Mouse (Mus musculus) thymus, postnatal 36 days (tissue): ENCODE measurements around the gene Hist1h2bp.
"Not testable (repeated sequence)": the region's sequence is repeated elsewhere in the genome, so short reads cannot be mapped to it uniquely, and the experiment has no call there.

ENCODE experiments used
- DNase-seq, 2 experiments: peaks; one replicate each; pipeline ENCODE4 v3.0.0; 2022; ENCODE audit warnings: mixed read lengths in 2 of 2

The Hist1h2bp gene

DNA sequence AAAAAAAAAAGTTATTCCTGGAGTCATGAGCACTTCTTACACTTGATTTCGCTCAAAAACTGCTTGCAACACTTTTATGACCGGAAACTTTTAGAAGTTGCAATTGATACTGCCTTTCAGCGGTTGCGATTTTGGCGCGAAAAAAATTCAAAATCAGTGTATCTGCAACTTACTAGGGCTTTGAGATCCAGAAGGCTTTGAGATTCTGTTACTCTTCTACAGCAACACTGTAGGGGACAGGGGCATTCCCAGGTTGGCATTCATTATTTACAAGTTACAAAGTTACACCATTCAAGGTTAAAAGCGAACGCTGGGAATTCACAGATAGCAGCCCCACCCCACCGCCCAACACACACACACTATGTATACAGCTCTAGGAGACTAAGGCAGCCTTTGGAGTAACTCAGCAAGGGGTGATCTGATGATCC is 3.5 kb upstream of the Hist1h2bp start:
- peak; percentile 31 to 41 for DNase-seq

DNA sequence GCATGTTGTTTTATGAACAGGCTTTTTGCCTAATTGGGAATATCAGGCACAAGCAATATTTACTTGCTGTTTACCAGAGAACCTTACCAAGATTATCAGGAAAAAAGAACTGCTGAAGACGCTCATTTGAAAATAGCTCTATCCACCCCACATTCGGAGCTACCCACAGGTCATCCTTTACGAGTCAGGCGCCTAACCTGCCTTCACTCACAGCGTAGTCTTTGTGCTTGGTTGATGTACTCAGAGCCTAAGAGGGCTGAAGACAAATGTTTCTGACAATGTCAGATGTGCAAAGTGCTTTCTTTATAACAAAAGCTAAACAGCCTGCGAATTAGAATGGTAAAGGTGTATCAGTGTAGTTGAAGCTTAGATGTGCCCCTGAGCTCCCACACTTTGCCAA is 3.0 kb upstream of the Hist1h2bp start:
- no peak for DNase-seq

DNA sequence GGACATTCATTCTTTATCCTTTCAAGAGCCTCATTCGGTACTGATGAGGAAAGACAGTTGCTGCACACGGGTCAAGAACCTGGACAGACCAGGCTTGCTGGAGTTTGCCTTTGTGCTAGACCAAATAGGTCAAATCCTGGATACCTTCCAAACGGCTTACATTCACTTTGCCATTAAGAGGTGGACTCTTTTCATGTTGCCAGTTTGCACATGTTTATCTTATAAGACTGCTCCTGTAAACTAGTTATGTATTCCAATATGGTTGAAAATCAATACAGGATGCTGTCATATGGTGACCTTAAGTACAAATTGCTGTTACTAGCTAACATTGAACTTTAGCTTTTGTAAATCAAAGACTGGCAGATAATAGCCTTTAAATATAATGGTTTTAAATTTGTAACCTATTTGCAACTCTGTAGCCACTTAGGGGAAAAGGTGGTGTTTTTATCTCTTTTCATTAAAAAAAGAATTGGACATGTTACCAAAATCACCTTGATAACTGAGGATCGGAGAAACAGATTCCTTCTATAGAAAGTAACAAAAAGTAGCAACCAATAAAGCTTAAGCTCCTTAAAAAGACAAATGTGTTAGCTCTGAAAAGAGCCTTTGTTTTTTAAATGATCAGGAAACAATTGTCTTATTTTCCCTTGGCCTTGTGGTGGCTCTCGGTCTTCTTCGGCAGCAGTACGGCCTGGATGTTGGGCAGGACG is 917 bp upstream of the Hist1h2bp start:
- DNase-seq, result no peak

DNA sequence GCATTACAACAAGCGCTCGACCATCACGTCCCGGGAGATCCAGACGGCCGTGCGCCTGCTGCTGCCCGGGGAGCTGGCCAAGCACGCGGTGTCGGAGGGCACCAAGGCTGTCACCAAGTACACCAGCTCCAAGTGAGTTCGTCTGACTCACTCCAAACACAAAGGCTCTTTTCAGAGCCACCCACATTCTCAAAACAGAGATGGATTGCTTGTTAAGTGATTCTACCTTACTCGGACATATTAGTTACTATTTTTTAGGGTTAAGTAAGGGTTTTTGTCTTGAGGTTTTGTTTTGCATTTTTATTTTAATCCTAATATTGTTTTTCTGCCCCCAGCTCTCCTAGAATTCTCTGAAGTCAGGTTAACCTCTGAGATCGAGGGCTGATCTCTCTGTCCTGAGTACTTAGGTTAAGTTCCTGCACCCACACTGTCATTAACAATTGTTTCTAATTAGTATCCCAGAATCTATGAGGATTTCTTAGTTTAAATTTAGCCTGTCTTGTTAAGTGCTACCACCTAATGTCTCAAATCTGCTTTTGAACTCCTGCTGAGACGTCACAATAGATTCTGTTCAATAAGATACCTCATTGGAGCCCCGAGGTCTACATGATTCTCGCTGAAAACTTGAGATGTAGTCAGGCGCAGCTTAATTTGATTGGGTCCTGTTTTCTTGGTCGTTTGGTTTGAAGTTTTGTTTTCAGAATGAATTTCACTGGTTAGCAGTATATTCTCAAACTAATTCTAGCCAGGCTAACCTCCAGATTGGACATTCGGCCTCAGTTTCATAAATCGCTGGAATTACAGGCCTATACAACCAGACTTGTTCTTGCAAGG is 716 bp downstream of the Hist1h2bp start:
- DNase-seq, result no peak

DNA sequence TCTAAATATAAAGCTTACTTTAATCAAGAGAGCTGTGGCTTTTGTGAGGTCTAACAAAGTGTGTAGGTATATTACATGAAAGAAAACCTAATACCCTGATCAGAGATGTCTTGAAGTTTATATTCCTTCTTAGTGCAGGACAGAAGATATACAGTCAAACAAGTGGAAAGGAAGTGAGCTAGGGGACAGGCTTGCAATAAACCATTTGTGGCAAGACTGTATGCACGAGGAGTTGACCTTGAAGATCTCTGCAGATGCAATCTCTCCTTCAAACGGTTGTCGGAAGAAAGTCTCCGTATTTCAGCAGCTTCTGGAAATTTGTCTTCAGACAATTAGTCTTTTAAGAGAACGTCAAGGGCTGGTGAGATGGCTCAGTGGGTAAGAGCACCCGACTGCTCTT is 2.7 kb downstream of the Hist1h2bp start:
- DNase-seq, result no peak

DNA sequence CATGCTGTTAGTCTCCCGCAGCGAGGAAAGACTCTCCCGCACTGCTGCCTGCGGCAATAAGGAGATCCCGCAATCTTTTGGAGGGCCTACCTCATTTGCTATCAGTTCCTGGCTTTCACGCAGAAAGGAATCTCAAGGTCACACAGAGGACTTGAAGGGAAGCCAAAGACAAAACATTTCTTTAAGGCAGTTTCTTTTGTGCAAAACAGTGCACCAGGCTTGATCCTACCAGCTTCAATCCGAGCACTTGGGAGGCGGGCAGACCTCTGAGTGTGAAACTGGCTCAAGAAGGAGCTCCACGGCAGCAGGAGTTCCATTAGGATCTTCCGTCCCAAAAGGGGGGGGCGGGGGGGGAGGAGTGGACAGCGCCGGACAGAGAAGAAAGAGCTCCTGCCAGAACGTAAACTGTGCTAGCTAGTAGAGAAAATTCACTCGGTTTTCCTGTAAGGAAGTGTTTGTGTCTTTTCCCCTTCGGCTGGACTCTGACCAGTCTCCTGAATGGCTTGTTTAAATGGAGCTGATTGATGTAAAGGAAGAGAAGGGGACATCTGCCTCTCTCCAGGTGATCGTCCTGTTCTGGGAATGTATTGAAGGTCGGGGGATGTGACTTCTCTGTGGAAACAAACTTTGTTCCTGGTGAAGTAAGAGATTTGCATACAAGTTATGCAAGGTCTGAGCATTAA is 3.5 kb downstream of the Hist1h2bp start:
- DNase-seq, result no peak

DNA sequence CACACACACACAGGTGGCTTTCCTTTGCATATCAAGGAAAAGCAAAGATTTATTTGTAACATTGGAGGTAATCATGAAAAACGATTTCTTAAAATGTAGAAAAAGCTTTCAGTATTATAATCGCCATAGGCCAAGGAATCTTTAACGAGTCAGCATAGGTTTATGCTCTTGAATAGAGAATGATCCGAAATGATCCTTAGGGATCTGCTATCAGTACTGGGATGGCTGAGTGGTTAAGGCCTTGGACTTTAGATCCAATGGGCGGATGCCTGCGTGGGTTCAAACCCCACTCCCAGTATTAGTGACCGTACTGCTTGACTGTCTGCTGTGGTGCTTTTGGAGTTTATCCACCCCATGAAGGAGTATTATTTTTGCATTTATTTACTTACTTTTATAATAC is 8.3 kb downstream of the Hist1h2bp start:
- no peak for DNase-seq

DNA sequence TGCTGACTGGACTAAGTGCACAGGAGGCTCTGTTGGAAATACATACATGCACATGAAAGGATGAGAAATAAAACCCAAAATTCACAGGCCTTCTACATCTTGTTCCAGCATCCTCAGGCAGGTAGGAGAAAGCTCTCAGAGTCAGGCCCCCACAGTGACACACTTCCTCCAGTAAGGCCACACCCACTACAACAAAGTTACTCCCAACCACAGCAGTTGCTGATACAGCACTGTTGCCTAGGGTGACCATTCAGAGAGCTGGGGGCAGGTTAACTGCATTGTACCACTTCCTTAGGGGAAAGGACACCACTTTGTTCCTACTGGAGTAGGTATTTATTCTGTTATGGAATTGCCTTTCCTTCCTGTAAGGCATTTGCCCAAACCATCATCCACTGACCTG is 9.9 kb downstream of the Hist1h2bp start:
- DNase-seq, result not testable (repeated sequence)

DNA sequence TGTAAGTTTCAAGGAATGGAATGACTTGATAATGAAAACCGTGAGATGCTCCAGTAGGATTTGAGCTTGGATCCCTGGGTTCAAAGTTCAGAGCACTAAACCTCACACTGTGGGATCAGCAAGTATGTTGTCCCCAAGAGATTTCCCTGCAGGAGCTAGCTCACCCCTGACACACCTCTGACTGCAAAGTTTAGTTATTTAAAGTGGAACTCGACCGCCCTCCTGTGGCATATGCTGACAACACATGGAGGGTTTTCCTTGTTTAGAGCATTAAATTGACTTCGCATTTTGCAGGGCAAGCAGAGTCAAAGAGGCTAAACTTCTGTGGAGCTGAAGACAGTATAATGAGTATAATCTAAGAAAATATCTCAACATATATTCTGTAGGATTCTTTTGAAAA is 15.8 kb downstream of the Hist1h2bp start:
- DNase-seq, result not testable (repeated sequence)

DNA sequence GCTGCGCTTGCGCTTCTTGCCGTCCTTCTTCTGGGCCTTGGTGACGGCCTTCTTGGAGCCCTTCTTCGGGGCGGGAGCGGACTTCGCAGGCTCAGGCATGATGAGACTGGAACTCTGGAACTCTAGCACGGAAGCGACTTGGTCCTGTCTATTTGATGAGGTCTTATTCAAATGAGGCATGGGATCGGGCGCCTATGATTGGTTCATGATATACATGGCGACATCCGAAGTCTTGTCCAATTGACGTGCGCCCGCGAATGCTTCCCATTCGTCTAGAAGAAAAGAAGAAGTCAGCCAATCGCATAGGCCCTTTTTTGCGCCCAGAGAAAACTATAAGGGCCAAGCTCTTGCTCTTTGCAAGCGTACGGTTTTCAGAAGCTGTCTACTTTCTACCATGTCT is 22.8 kb downstream of the Hist1h2bp start, which contains the start of the genes Hist1h2bq and Hist1h2ao:
Gene Hist1h2bq, minus strand, starts transcription at position 125 of the 400 bp plus-strand sequence.
Gene Hist1h2ao, plus strand, starts transcription at position 393 of the 400 bp plus-strand sequence.
- DNase-seq, result not testable (repeated sequence)

DNA sequence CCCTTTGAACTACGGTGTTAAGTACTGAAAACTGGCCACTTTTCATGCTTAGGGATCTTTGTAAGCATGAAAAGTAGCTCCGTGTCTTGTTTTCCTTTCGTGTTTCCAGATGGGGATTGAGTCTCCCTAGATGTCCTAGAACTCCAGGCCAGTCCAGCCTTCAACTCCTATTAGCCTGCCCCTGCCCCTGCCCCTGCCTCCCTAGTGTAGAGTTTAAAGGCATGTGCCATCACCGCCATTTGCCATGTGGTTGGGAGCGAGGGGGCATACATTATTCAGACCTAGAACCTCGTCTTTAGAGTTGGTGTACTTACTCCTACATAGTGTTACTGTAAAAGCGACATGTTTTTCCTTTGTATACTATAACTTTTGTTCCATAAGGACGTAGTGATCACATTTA is 23.8 kb downstream of the Hist1h2bp start:
- not testable (repeated sequence) for DNase-seq

DNA sequence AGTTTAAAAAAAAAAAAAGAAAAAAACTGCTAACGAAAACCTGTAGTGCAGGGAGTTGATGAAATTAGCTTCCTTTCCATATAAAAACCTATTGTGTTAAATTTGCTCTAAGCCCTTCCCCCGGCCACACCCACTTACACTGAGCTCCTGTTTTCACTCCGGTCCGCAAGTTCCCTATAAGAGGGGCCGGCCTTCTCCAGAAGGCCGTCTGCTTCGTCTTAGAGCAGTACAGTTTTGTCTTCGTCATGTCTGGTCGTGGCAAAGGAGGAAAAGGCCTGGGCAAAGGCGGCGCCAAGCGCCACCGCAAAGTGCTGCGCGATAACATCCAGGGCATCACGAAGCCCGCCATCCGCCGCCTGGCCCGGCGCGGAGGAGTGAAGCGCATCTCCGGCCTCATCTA is 24.3 kb downstream of the Hist1h2bp start, which contains the start of gene Hist1h4m:
Gene Hist1h4m, plus strand, starts transcription at position 208 of the 400 bp plus-strand sequence.
- DNase-seq, result peak; percentile 51 to 64

DNA sequence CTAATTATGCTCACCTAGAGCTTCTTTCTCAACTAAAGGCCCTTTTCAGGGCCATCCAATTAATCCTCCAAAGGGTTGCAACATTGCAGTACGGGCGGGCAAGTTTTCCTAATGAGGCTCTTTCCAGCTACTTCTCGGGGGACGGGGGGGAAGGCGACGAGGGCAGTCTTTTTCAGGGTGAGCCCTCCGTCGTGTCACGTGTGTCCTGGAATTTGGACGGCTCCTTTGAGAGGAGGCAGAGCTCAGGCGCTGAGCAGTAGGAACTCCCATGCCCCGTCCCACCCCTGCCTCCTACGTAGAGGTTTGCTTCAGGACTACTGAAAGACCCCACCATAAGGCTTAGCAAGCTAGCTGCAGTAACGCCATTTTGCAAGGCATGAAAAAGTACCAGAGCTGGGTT is 24.8 kb downstream of the Hist1h2bp start:
- DNase-seq, result peak; percentile 5 to 22

DNA sequence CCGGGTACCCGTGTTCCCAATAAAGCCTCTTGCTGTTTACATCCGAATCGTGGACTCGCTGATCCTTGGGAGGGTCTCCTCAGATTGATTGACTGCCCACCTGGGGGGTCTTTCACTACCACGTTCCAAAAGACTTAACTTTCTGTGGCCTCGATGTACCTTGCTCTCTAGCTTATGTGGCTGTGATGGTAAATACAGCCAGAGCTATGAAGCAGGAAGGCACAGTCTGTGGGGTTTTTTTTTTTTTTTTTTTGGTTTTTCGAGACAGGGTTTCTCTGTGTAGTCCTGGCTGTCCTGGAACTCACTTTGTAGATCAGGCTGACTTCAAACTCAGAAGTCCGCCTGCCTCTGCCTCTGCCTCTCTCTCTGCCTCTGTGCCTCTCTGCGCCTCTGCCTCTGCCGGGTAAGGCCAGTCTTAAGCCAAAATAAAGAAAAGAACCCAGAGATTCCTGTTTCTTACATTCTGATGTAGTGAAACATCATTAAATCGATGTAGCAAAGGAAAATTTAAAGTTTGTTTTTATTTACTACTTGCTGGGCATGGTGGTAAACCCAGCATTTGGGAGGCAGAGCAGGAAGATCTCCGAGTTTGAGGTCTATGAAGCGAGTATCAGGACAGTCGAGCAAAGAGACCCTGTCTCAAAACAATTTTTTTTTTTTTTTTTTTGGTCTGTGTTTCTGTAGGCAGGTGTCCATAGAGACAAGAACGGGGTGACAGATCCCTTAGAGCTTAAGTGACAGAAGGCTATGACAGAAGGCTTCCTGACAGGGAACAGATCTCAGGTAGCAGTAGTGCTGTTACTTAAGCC is 33.0 kb downstream of the Hist1h2bp start:
- not testable (repeated sequence) for DNase-seq

DNA sequence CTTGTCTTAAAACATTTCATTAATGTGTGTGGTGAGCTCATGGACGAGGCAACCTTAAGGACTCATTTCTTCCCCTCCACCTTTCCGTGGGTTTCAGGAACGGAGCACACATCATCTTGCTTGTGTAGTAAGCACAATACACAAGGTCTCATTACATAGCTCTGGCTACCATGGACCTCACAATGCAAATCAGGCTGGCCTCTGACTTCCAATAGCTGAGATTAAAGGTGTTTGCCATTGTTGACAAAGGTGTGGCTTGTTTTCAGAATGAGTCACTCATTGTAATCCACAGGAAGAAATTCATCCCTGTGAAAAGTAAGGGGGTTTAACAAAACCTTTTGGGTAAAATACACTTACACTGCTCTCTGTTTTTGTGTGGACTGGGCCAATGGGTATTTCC is 41.2 kb downstream of the Hist1h2bp start:
- DNase-seq, result no peak

DNA sequence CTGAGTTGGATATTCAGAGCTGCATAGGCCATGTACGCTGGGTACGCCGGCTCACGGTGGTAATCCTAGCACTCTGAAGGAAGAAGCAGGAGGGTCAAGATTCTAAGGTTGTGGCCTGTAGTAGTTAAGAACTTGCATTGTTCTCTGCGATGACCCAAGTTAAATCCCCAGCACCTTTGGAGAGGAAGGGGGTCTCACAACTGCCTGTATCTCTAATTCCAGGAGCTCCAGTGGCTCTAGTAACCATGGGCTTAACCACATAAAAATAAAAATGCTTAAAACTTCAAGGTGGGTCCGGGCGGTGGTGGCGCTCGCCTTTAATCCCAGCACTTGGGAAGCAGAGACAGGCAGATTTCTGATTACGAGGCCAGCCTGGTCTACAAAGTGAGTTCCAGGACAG is 43.1 kb downstream of the Hist1h2bp start:
- DNase-seq, result peak in 1 of 2 experiments; percentile 9

DNA sequence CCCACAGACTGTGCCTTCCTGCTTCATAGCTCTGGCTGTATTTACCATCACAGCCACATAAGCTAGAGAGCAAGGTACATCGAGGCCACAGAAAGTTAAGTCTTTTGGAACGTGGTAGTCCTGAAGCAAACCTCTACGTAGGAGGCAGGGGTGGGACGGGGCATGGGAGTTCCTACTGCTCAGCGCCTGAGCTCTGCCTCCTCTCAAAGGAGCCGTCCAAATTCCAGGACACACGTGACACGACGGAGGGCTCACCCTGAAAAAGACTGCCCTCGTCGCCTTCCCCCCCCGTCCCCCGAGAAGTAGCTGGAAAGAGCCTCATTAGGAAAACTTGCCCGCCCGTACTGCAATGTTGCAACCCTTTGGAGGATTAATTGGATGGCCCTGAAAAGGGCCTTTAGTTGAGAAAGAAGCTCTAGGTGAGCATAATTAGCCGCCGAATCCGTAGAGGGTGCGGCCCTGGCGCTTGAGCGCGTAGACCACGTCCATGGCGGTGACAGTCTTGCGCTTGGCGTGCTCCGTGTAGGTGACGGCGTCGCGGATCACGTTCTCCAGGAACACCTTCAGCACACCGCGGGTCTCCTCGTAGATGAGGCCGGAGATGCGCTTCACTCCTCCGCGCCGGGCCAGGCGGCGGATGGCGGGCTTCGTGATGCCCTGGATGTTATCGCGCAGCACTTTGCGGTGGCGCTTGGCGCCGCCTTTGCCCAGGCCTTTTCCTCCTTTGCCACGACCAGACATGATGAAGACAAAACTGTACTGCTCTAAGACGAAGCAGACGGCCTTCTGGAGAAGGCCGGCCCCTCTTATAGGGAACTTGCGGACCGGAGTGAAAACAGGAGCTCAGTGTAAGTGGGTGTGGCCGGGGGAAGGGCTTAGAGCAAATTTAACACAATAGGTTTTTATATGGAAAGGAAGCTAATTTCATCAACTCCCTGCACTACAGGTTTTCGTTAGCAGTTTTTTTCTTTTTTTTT is 44.4 kb downstream of the Hist1h2bp start, which contains the start of gene Hist1h4n:
Gene Hist1h4n, minus strand, starts transcription at position 779 of the 977 bp plus-strand sequence.
- DNase-seq, result peak; percentile 40 to 54

DNA sequence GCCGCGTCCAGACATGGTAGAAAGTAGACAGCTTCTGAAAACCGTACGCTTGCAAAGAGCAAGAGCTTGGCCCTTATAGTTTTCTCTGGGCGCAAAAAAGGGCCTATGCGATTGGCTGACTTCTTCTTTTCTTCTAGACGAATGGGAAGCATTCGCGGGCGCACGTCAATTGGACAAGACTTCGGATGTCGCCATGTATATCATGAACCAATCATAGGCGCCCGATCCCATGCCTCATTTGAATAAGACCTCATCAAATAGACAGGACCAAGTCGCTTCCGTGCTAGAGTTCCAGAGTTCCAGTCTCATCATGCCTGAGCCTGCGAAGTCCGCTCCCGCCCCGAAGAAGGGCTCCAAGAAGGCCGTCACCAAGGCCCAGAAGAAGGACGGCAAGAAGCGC is 46.2 kb downstream of the Hist1h2bp start, which contains the start of the genes Hist1h2ap and Hist1h2br:
Gene Hist1h2ap, minus strand, starts transcription at position 47 of the 400 bp plus-strand sequence.
Gene Hist1h2br, plus strand, starts transcription at position 283 of the 400 bp plus-strand sequence.
- not testable (repeated sequence) for DNase-seq
